Mouse (Mus musculus) sigmoid colon, adult 10 weeks (tissue): Measurements from ENCODE around the gene Adcy6. TPM values are rescaled to one million over a fixed set of nuclear protein-coding genes. Genes with fewer than 3 reads are reported as not detected.

Experiments used
- polyA plus RNA-seq: library from polyadenylated mRNA; stranded (reverse); fragments of 350-450 nt; fragmentation: Illumina TruSeq; extraction: RNeasy Lipid Tissue Mini Kit (QIAGEN cat#74804); gene quantifications from one replicate; pipeline ENCODE4 v1.2.3, GENCODE M21; 2014; ENCODE audit warnings: low read depth, low replicate concordance

The Adcy6 gene
- 16.8 TPM for polyA plus RNA-seq

GRCm38 (mm10) chr15:98609331-98610130 lies at the start of gene Adcy6:
Adcy6 (minus strand) TSS chr15:98610076.

GRCm38 (mm10) chr15:98630540-98630939 lies 20.7 kb upstream of the Adcy6 start, which contains the start of gene Cacnb3:
Cacnb3 (plus strand) TSS chr15:98630840.

GRCm38 (mm10) chr15:98570873-98571538 lies 38.9 kb downstream of the Adcy6 start, which contains the start of the genes Ccnt1 and 4930415O20Rik:
Ccnt1 (minus strand) TSS chr15:98570923.
4930415O20Rik (plus strand) TSS chr15:98571004.

Other genes with a start within 250 kb of the Adcy6 start
- not detected for gene Olfr283, start 229.1 kb downstream of the Adcy6 start, polyA plus RNA-seq
- gene Olfr282, start 178.9 kb downstream of the Adcy6 start, polyA plus RNA-seq, result not detected
- not detected for gene Olfr281, start 157.5 kb downstream of the Adcy6 start, polyA plus RNA-seq
- not detected for gene OR5BS1P, start 140.2 kb downstream of the Adcy6 start, polyA plus RNA-seq
- gene Lalba, start 127.4 kb downstream of the Adcy6 start, polyA plus RNA-seq, result not detected
- not detected for gene Olfr279, start 117.7 kb downstream of the Adcy6 start, polyA plus RNA-seq
- gene Kansl2, start 75.8 kb downstream of the Adcy6 start, polyA plus RNA-seq, result 36.2 TPM
- gene Ccnt1, start 39.2 kb downstream of the Adcy6 start, polyA plus RNA-seq, result 66.8 TPM
- gene 4930415O20Rik, start 39.1 kb downstream of the Adcy6 start, polyA plus RNA-seq, result 2.1 TPM
- gene Cacnb3, start 20.8 kb upstream of the Adcy6 start, polyA plus RNA-seq, result 0.63 TPM
- 3.5 TPM for gene Ddx23, start 52.8 kb upstream of the Adcy6 start, polyA plus RNA-seq
- gene Rnd1, start 67.4 kb upstream of the Adcy6 start, polyA plus RNA-seq, result not detected
- gene Ccdc65, start 98.1 kb upstream of the Adcy6 start, polyA plus RNA-seq, result 0.32 TPM
- gene Fkbp11, start 118.1 kb upstream of the Adcy6 start, polyA plus RNA-seq, result not detected
- gene Arf3, start 153.1 kb upstream of the Adcy6 start, polyA plus RNA-seq, result 42.4 TPM
- 0.57 TPM for gene Wnt10b, start 168.1 kb upstream of the Adcy6 start, polyA plus RNA-seq
- not detected for gene Wnt1, start 179.8 kb upstream of the Adcy6 start, polyA plus RNA-seq
- gene Ddn, start 199.4 kb upstream of the Adcy6 start, polyA plus RNA-seq, result not detected
- 39.9 TPM for gene Prkag1, start 221.4 kb upstream of the Adcy6 start, polyA plus RNA-seq